Mouse (Mus musculus) limb, embryonic 15.5 days (tissue): ENCODE results near the gene Nxt1. TPM values are rescaled to one million over a fixed set of nuclear protein-coding genes. Genes with fewer than 3 reads are reported as not detected.

Experiments used
- ATAC-seq: fragments of 200-750 bp; cut with Nextera tagmentation; 2 replicates; pipeline ENCODE4 v1.8.0; 2017; ENCODE audit warnings: low read depth, moderate TSS enrichment; ENCODE audit not compliant: insufficient number of reproducible peaks, low FRiP score, low TSS enrichment
- H3K27ac ChIP-seq: fragments of 300-500 bp; sonication (generic); 2 replicates; pipeline ENCODE4 v1.5.1; 2015; ENCODE audit warnings: moderate library complexity, mild to moderate bottlenecking, inconsistent platforms
- H3K27me3 ChIP-seq: fragments of 300-500 bp; sonication (generic); 2 replicates; pipeline ENCODE4 v1.6.1; 2015; ENCODE audit warnings: inconsistent platforms
- H3K36me3 ChIP-seq: fragments of 300-500 bp; sonication (generic); 2 replicates; pipeline ENCODE4 v1.6.1; 2015; ENCODE audit warnings: inconsistent platforms
- H3K4me1 ChIP-seq: fragments of 300-500 bp; sonication (generic); 2 replicates; pipeline ENCODE4 v1.6.1; 2015; ENCODE audit warnings: inconsistent platforms
- H3K4me2 ChIP-seq: fragments of 300-500 bp; sonication (generic); 2 replicates; pipeline ENCODE4 v1.6.1; 2015; ENCODE audit warnings: mild to moderate bottlenecking, inconsistent platforms
- H3K4me3 ChIP-seq: fragments of 300-500 bp; sonication (generic); 2 replicates; pipeline ENCODE4 v1.5.1; 2015; ENCODE audit warnings: mild to moderate bottlenecking, inconsistent platforms
- H3K9ac ChIP-seq: fragments of 300-500 bp; sonication (generic); 2 replicates; pipeline ENCODE4 v1.6.1; 2015; ENCODE audit warnings: inconsistent platforms
- H3K9me3 ChIP-seq: fragments of 300-500 bp; sonication (generic); 2 replicates; pipeline ENCODE4 v1.6.1; 2016; ENCODE audit warnings: inconsistent platforms
- WGBS: fragments of 180-500 bp; shearing (Covaris S2); methylation state at CpG from one replicate; pipeline ENCODE4 v1.1.7; 2015; 5-methylcytosine and 5-hydroxymethylcytosine counted together
- polyA plus RNA-seq: library from polyadenylated mRNA; unstranded; fragments of >200 nt; fragmentation: Nextera tagmentation; extraction: Ambion mirVana; gene quantifications from 2 replicates; pipeline ENCODE4 v1.2.1, GENCODE M21; 2015

Nxt1 gene
- polyA plus RNA-seq, 1 experiment from 2014 or later = 78.0 TPM

GRCm38 (mm10) chr2:148663458-148663857 is 8.9 kb upstream of the Nxt1 start:
- ATAC-seq = no peak
- WGBS = 98% methylated on average over 1 of the region's 1 CpGs

DNA sequence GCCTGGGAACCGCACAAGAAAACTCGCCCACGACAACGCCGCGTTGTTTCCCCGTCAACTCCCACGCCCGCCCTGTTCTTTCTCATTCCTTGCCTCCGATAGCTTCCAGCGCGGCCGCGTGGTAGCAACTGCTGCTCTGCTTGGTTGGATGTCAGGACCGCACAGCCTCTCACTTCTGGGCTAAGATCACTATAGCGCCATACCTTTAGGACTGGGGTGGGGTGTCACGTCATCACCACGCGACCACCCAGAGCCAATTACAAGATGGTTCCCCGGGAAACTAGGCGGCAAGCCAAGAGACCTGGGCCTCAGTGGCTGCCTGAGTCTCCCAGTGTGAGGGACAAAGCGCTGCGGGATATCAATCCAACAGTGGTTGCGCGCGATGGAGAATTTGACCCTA is 5.4 kb downstream of the Nxt1 start:
- peaks cover 43% of the 10 kb centered on the region for H3K4me1 ChIP-seq

More at GRCm38 (mm10) chr2:148663458-148663857, 8.9 kb upstream of the Nxt1 start:
- H3K9me3 ChIP-seq = no peaks in the 10 kb centered on the region
- no peaks in the 10 kb centered on the region for H3K27me3 ChIP-seq
- no peak overlapping the region for H3K27ac ChIP-seq
- no peak overlapping the region for H3K4me3 ChIP-seq
- no peak overlapping the region for H3K4me2 ChIP-seq
- H3K9ac ChIP-seq = no peak overlapping the region
- no peaks in the 10 kb centered on the region for H3K4me1 ChIP-seq
- H3K36me3 ChIP-seq = no peaks in the 10 kb centered on the region

GRCm38 (mm10) chr2:148679346-148679745 is 6.9 kb downstream of the Nxt1 start:
- H3K4me3 ChIP-seq = peak overlapping the region; percentile 11; the same call in 1 of the 2 replicates
- no peak overlapping the region for H3K9ac ChIP-seq
- peak overlapping the region; percentile 36; the same call in 1 of the 2 replicates for H3K4me2 ChIP-seq
- no peaks in the 10 kb centered on the region for H3K9me3 ChIP-seq
- peak overlapping the region; percentile 87 for H3K27ac ChIP-seq
- WGBS = 5% methylated on average over 9 of the region's 9 CpGs
- H3K4me1 ChIP-seq = peaks cover 35% of the 10 kb centered on the region
- no peaks in the 10 kb centered on the region for H3K27me3 ChIP-seq
- peak; percentile 45; the same call in 1 of the 2 replicates for ATAC-seq
- H3K36me3 ChIP-seq = peaks cover 31% of the 10 kb centered on the region

More for the DNA sequence above, 5.4 kb downstream of the Nxt1 start:
- Histone ChIP-seq H3K27me3 (no peaks in the 10 kb centered on the region), H3K36me3 (peaks cover 19% of the 10 kb centered on the region), H3K4me2 (peak overlapping the region; percentile 39), H3K9me3 (no peaks in the 10 kb centered on the region), H3K4me3 (peak overlapping the region; percentile 38), H3K9ac (no peak overlapping the region), H3K27ac (peak overlapping the region; percentile 75)
- no peak for ATAC-seq
- 11% methylated on average over 26 of the region's 26 CpGs for WGBS

DNA sequence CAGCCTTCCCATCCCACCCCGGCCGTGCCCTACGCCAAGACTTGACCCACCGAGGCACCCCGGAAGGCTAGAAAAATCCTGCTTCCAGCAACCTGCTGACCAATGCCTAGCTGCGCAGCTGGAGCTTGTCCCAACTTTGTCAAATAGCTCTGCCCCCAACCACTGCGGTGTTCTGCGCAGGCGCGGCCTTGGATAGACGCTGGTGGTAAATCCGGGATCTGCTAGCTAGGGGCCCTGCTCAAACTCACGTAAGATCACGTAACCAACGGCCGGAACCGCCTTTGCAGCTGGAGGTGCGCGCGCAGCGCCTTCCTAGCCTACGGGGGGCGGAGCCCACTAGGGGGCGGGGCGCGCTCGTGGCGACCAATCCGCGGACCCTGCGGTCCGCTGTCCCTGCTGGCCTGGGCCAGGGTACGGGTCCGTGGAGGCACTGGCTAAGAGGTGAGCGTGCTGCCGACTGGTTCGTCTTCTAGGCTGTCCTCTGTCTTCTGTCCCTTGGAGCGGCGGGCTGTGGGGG is 8.4 kb downstream of the Nxt1 start, which contains the start of gene Gzf1:
TSS of gene Gzf1 (plus strand) at position 249 of the 517 bp plus-strand sequence.
- Histone ChIP-seq H3K4me1 (peaks cover 35% of the 10 kb centered on the region), H3K27ac (peak within 1 kb of the TSS; percentile 91), H3K27me3 (no peaks in the 10 kb centered on the region), H3K4me2 (peak within 1 kb of the TSS; percentile 84), H3K36me3 (peaks cover 35% of the 10 kb centered on the region), H3K9ac (peak within 1 kb of the TSS; percentile 78), H3K9me3 (no peaks in the 10 kb centered on the region), H3K4me3 (peak within 1 kb of the TSS; percentile 76)
- under 1% methylated on average over 39 of the region's 39 CpGs for WGBS
- ATAC-seq = peak; percentile 94

DNA sequence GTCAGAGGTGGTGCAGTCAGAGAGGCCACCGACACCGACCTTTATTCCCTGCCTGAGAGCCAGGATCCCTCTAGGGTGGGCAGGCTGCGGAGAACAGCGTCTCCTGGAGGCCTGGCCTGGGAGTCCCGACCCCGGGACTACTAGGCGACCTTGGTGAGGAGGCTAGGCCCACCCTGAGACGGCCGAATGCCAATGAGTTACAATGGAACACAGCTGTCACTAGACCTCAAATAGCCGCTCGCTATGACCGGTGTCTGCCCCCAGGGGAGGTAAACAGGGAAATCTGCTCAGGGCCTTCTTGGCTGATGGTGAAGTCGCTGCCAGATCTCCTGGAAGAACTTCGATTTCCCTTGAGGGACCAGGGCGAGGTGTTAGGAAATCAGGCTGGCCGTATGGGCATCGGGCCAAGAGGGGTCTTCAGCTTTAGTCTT is 9.1 kb downstream of the Nxt1 start:
- Histone ChIP-seq H3K4me3 (peak overlapping the region; percentile 76), H3K9ac (peak overlapping the region; percentile 78), H3K27ac (peak overlapping the region; percentile 81), H3K36me3 (peaks cover 35% of the 10 kb centered on the region), H3K4me1 (peaks cover 35% of the 10 kb centered on the region), H3K9me3 (no peaks in the 10 kb centered on the region), H3K4me2 (peak overlapping the region; percentile 84), H3K27me3 (no peaks in the 10 kb centered on the region)
- 7% methylated on average over 17 of the region's 17 CpGs for WGBS
- ATAC-seq = peak; percentile 17

GRCm38 (mm10) chr2:148683031-148683430 is 10.6 kb downstream of the Nxt1 start:
- H3K4me2 ChIP-seq = no peak overlapping the region
- no peaks in the 10 kb centered on the region for H3K9me3 ChIP-seq
- H3K9ac ChIP-seq = no peak overlapping the region
- peaks cover 39% of the 10 kb centered on the region for H3K36me3 ChIP-seq
- 87% methylated on average over 1 of the region's 1 CpGs for WGBS
- H3K4me1 ChIP-seq = peaks cover 25% of the 10 kb centered on the region
- no peaks in the 10 kb centered on the region for H3K27me3 ChIP-seq
- H3K27ac ChIP-seq = no peak overlapping the region
- no peak for ATAC-seq
- H3K4me3 ChIP-seq = no peak overlapping the region

- Histone ChIP-seq H3K9me3 (no peaks in the 10 kb centered on the region), H3K36me3 (peaks cover 50% of the 10 kb centered on the region), H3K27me3 (no peaks in the 10 kb centered on the region), H3K4me2 (no peak overlapping the region), H3K27ac (no peak overlapping the region), H3K9ac (no peak overlapping the region), H3K4me1 (peaks cover 11% of the 10 kb centered on the region), H3K4me3 (no peak overlapping the region)
- 92% methylated on average over 2 of the region's 2 CpGs for WGBS
- ATAC-seq = no peak
These were observed 12.6 kb downstream of the Nxt1 start for GRCm38 (mm10) chr2:148684972-148685371.

DNA sequence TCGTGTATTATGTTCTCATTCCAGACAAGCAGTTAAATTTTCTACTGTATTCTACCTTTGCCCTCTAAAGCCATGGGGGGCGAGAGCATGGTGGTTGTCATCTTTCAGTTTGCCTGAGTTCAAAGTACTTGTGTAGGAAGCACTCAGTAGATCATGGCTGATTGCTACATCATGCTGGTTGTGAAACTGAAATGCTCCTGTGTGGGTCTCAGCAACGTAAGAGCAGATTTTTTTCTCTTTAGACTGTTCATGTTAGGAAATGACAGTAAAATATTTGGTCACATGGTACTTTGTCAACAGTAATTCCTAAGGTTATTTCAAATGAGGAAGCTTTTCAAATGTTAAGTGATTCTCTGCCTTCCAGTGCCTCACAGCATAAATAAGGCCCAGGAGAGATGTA is 13.3 kb downstream of the Nxt1 start:
- Histone ChIP-seq H3K4me3 (no peak overlapping the region), H3K9ac (no peak overlapping the region), H3K36me3 (peaks cover 57% of the 10 kb centered on the region), H3K9me3 (no peaks in the 10 kb centered on the region), H3K27ac (no peak overlapping the region), H3K4me2 (no peak overlapping the region), H3K27me3 (no peaks in the 10 kb centered on the region), H3K4me1 (peaks cover 7% of the 10 kb centered on the region)
- 84% methylated on average over 3 of the region's 3 CpGs for WGBS
- no peak for ATAC-seq

GRCm38 (mm10) chr2:148686862-148687261 is 14.5 kb downstream of the Nxt1 start:
- WGBS = 95% methylated on average over 1 of the region's 1 CpGs
- H3K36me3 ChIP-seq = peaks cover 68% of the 10 kb centered on the region

DNA sequence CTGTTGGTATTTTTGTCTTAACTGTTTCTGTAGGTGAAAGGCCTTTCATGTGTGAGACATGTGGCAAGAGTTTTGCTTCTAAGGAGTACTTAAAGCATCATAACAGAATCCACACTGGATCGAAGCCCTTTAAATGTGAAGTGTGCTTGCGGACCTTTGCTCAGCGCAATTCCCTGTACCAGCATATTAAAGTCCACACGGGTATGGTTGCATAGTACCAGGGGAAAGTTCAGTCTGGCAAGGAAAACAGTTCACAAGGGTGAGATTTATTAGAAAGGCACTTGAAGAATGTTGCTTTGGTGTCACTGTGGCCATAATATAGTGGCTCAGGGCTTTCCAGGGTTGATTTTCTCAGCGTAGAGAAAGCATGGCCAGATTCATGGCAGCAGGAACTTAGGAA is 15.6 kb downstream of the Nxt1 start:
- H3K36me3 ChIP-seq = peaks cover 77% of the 10 kb centered on the region
- no peaks in the 10 kb centered on the region for H3K4me1 ChIP-seq
- H3K27ac ChIP-seq = no peak overlapping the region
- H3K4me2 ChIP-seq = no peak overlapping the region
- H3K9me3 ChIP-seq = no peaks in the 10 kb centered on the region
- H3K4me3 ChIP-seq = no peak overlapping the region
- no peak for ATAC-seq
- no peaks in the 10 kb centered on the region for H3K27me3 ChIP-seq
- WGBS = 89% methylated on average over 5 of the region's 5 CpGs
- no peak overlapping the region for H3K9ac ChIP-seq

More at GRCm38 (mm10) chr2:148686862-148687261, 14.5 kb downstream of the Nxt1 start:
- ATAC-seq = no peak
- Histone ChIP-seq H3K9ac (no peak overlapping the region), H3K4me3 (no peak overlapping the region), H3K9me3 (no peaks in the 10 kb centered on the region), H3K27ac (no peak overlapping the region), H3K4me1 (peaks cover 3% of the 10 kb centered on the region), H3K4me2 (no peak overlapping the region), H3K27me3 (no peaks in the 10 kb centered on the region)

GRCm38 (mm10) chr2:148689444-148690140 is 17.2 kb downstream of the Nxt1 start:
- WGBS = 86% methylated on average over 6 of the region's 6 CpGs
- Histone ChIP-seq H3K4me1 (no peaks in the 10 kb centered on the region), H3K27me3 (no peaks in the 10 kb centered on the region), H3K36me3 (peaks cover 67% of the 10 kb centered on the region), H3K9ac (no peak overlapping the region), H3K27ac (no peak overlapping the region), H3K4me3 (no peak overlapping the region), H3K9me3 (no peaks in the 10 kb centered on the region), H3K4me2 (no peak overlapping the region)
- ATAC-seq = no peak

DNA sequence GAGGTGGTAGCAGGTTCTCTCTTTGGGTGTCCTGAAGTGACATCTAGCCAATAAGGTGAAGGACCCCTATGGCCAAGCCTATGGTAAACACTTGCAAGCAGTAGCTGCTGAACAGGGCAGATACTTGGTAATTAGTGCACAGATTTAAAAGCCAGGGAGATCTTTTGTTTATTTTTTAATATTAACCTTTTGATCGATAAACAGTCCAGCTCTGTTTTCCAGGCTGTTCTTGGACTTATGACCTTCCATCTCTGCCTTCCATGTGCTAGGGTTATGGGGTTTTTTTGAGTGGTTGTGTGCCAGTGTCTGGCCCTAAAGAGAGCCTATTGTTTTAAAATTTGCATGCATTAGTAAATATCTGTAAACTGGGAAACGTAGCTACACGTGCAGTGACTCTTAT is 17.9 kb downstream of the Nxt1 start:
- no peaks in the 10 kb centered on the region for H3K27me3 ChIP-seq
- H3K27ac ChIP-seq = no peak overlapping the region
- no peaks in the 10 kb centered on the region for H3K9me3 ChIP-seq
- no peaks in the 10 kb centered on the region for H3K4me1 ChIP-seq
- H3K9ac ChIP-seq = no peak overlapping the region
- H3K4me3 ChIP-seq = no peak overlapping the region
- WGBS = 91% methylated on average over 3 of the region's 3 CpGs
- ATAC-seq = no peak
- H3K36me3 ChIP-seq = peaks cover 68% of the 10 kb centered on the region
- no peak overlapping the region for H3K4me2 ChIP-seq
